Mouse (Mus musculus) T-helper 17 cell (primary cell): ENCODE measurements around the gene Slco4a1.

ENCODE experiments used
- in situ Hi-C, 2 experiments: fragments of 300-600 bp; cut with MboI, MseI; formaldehyde crosslinking; loops; 1 replicate in 1 of 2; 2 replicates in 1 of 2; pipeline ENCODE4 v1.15.1; 2025; ENCODE audit warnings: high pct_unique_total_duplicates in 2 of 2

The Slco4a1 gene

GRCm38 (mm10) chr2:180455723-180456698 is at the start of gene Slco4a1:
Gene Slco4a1, plus strand, starts transcription at chr2:180456245.
- in situ Hi-C loops = no loop called here

DNA sequence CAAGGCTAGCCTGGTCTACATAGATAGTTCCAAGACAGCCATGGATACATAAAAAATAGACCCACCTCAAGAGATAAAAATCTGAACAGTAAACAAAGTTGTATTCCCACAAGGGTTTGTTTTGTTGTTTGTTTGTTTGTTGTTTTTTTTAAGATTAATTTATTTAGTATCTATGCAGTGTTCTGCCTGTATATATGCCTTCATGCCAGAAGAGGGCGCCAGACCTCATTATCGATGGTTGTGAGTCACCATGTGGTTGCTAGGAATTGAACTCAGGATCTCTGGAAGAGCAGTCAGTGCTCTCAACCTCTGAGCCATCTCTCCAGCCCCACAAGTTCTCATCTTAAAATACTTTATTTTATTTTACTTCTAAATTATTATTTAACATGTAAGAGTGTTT is 47.6 kb upstream of the Slco4a1 start:
- in situ Hi-C loops = no loop called here

- in situ Hi-C loops = no loop called here
These were observed 45.6 kb upstream of the Slco4a1 start for GRCm38 (mm10) chr2:180410432-180410831.

- in situ Hi-C loops = no loop called here
These were observed 45.0 kb upstream of the Slco4a1 start for GRCm38 (mm10) chr2:180411013-180411412.

DNA sequence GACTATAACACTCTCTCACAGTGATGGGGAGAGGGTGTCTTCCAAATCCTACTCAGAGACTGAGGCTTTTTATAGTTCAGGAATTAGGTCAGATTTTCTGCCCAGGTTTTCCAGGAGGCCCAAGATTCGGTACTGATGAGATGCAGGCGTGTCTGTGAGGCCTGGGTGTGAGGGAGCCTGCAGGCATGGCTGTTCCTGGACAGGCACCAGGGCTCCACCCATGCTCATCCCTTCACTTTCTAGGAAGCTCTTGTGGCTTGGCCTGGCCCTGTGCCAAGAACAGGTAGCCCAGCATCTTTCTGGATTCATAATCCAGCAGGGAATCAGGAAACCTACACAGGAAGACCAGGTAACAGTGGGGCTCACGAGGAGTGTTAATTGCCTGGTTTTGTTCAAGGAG is 40.4 kb upstream of the Slco4a1 start:
- in situ Hi-C loops = no loop called here

DNA sequence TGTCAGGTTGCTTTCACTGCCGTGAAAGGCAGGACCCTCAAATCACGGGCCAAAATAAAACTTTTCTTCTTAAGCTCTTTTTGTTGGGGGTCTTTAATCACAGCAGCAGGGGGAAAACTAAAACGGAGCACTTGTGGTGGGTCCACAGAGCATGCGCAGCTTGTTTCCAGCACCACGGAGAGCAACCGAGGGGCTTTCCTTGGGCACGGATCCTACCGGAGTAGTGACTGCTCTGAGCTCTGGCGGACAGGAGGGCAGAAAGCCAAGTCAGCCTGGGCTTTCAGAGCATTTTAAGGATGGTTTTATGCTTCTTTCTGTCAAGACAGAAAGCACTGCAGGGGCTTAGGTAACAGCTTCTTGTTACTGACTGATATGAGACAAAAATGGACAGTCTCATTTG is 38.3 kb upstream of the Slco4a1 start:
- in situ Hi-C loops = no loop called here

DNA sequence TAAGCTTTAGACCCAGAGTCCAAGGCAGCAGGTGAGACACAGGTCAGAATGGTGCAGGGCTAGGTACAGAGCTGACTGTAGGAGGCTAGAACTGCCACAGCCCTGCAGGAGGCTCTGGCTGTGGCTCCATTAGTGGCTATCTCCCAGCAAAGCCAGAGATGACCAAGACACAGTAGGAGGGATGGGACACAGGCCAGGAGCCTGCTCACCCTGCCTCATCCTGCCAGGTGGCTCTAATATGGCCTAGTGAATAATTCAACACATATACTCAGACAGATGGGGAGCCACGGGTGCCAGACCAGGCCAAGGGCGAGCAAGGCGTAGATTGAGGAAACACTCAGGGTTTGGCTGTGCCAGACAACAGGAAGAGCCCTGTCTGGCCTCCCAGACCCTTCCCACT is 35.4 kb upstream of the Slco4a1 start:
- in situ Hi-C loops = no loop called here

DNA sequence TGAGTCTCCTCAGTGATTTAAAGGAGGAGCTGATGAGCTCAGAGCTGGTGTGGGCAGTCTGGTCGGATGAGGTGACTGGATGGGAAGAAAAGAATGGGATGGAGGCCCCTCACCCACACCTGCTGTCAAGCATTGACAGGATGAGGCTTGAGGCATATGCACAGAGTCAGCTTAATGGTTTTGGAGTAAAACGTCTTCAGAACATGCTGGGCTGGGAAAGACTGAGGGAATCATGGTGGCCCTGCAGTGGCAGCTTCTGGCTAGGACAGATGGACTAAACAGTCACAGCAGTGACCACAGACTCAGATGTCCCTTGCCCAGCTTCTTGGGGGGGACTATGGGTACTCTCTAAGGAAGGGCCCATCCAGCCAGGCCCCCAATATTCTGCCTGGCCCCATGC is 30.9 kb upstream of the Slco4a1 start:
- in situ Hi-C loops = loop anchor here (5.0 kb wide), 2 partner anchors 47 to 137 kb away; no protein-coding TSS in a partner anchor

DNA sequence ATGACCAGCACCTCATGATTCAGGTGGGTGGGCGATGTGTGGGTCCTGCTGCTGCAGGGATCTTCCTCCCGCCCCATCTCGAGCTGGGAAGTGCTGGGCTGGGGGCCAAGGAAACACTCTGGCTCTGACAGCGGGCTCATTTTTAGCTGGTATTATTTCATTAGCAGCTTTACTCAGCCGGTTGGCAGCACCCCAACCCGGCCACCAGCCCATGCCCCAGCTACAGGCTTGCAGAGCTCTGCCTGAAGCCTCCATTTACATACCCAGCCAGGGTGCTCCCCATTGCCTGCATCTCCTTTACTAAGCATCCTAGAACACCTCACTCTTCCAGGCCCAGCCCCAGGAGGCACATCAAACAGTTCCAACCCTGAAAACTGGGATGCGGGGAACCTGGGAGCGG is 29.0 kb upstream of the Slco4a1 start:
- in situ Hi-C loops = loop anchor here (5.0 kb wide), 2 partner anchors 45 to 135 kb away; no protein-coding TSS in a partner anchor

GRCm38 (mm10) chr2:180428331-180428730 is 27.7 kb upstream of the Slco4a1 start:
- in situ Hi-C loops = loop anchor here (5.0 kb wide), 2 partner anchors 44 to 134 kb away; no protein-coding TSS in a partner anchor

DNA sequence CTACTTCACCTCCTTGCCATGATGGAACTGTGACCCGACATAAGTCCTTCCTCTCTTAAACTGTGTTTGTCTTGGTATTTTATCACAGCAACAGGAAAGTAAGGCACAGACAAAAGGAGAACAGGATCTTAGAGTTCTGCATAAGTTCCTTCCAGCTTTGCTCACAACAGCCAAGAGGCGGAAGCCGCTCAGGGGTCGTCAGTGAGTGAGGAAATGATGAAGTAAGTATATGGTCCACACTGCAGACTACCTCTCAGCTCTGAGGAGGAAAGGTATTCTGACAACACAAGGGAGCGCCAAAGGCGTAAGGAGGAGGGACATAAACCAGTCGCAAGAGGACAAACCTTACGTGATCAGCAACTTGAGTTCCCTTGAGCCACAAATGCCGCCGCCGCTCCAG is 25.4 kb upstream of the Slco4a1 start:
- in situ Hi-C loops = no loop called here

GRCm38 (mm10) chr2:180432042-180432668 is 23.9 kb upstream of the Slco4a1 start:
- in situ Hi-C loops = no loop called here

DNA sequence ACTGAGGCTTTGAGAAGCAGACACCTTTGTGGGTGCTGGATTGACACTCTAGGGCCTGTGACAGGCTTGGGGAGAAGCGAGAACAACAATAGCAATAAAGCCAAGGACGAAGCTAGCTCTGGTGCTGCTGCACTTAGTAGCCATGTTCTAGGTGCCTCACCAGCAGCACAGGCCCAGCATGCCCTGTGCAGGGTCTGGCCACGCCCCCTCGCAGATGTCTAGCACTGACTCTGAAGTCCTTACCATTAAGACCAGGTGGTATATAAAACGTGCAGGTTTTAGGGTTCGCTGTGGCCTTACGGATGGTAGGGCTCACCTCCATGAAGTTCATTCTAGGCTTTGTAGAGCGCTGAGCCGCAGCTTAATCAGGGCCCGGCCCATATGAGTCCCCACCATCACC is 23.3 kb upstream of the Slco4a1 start:
- in situ Hi-C loops = no loop called here

GRCm38 (mm10) chr2:180433350-180433749 is 22.7 kb upstream of the Slco4a1 start:
- in situ Hi-C loops = no loop called here

- in situ Hi-C loops = no loop called here
These were observed 20.6 kb upstream of the Slco4a1 start for GRCm38 (mm10) chr2:180435341-180435926.

GRCm38 (mm10) chr2:180437149-180437864 is 18.7 kb upstream of the Slco4a1 start:
- in situ Hi-C loops = no loop called here

DNA sequence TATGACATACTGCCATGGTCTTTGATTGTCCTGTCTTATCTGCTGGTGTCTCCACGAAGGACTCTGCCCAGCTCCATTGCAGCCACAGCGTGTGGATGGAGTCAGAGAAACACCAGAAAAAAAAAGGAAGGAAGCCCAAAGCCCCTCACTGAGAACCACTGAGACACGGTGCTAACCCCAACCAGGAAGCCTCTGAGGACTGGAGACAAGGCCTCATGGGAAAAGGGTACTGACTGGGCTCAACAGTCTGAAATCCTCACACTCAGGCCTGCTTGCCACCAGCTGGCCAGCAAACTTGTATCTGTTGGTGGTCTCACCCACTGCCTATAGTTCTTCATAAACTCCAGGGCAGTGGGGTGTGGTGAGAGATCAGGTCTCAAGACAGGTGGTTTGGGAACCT is 16.3 kb upstream of the Slco4a1 start:
- in situ Hi-C loops = no loop called here

DNA sequence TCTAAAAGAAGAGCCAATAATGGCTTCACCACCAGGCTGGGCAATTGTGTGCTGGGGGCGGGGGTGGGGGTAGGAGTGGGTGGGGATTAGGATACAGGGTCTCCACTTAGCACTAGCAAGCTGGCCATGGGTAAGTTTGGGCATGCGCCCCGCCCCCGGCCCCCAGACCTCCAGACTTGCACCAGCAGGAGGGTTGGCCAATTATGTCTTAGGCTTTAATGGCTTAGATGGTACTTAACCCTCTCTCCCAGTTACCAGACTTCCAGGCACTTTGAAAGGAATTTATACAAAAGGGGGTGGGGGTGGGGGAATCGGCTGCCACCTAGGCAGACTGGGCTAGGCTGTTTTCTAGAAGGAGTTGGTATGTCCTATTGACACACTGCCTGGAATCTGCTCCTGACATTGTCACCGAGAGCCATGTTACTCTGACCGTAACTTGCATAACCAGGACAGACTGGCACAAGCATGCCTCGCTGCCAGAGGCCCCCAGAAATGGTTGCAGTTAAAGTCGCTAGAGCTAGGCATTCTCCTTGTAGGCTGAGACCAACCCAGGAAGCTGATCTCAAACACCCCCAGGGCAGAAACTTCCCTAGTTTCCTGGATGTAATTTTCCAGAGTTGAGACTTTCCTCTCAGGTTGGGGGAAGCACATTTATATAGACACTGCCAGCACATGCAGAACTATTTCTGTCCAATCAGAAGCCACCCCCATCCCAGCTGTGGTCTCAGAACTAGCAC is 15.3 kb upstream of the Slco4a1 start:
- in situ Hi-C loops = no loop called here

DNA sequence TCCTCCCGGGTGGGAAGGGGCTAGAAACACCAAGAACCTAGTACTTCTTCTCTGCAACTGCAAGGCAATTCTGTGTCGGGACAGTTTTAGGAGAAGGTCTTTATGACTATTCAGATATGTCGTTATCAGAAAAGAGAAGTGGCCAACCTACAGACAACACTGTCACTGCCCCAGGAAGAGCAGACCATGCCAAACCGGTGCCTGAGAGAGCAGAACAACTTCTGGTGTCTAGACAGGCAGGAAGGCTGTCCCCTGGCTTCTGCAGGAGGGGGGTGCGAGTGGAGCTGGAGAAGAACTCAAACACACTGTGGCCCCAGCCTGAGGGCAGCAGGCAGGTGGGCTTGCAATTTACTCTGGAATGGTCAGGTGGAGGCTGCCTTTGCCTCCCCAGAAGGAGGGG is 14.0 kb upstream of the Slco4a1 start:
- in situ Hi-C loops = no loop called here

- in situ Hi-C loops = no loop called here
These were observed 12.2 kb upstream of the Slco4a1 start for GRCm38 (mm10) chr2:180443861-180444260.
